Mouse (Mus musculus) thymus, postnatal 10 days (tissue): Measurements from ENCODE around the gene Slc29a3.

Source experiments
- DNase-seq, 2 experiments: peaks; one replicate each; pipeline ENCODE4 v3.0.0; 2021; ENCODE audit warnings: low spot score in 2 of 2

The Slc29a3 gene

GRCm38 (mm10) chr10:60752040-60753020 is at the start of gene Slc29a3:
TSS of gene Slc29a3 (minus strand) at chr10:60752794.
- peak; percentile 92 to 99 for DNase-seq

- DNase-seq, result no peak
Measured at GRCm38 (mm10) chr10:60801898-60802412, 49.4 kb upstream of the Slc29a3 start.

- DNase-seq, result no peak
Measured at GRCm38 (mm10) chr10:60801168-60801897, 48.7 kb upstream of the Slc29a3 start.

GRCm38 (mm10) chr10:60800295-60801167 is 47.9 kb upstream of the Slc29a3 start:
- DNase-seq, result no peak

- DNase-seq, result no peak
Measured at GRCm38 (mm10) chr10:60797682-60798422, 45.3 kb upstream of the Slc29a3 start.

- DNase-seq, result no peak
Measured at GRCm38 (mm10) chr10:60796474-60796873, 43.9 kb upstream of the Slc29a3 start.

GRCm38 (mm10) chr10:60796028-60796427 is 43.4 kb upstream of the Slc29a3 start:
- DNase-seq, result no peak

- no peak for DNase-seq
Measured at GRCm38 (mm10) chr10:60794792-60795191, 42.2 kb upstream of the Slc29a3 start.

- no peak for DNase-seq
Measured at GRCm38 (mm10) chr10:60794374-60794773, 41.8 kb upstream of the Slc29a3 start.

GRCm38 (mm10) chr10:60792841-60793240 is 40.2 kb upstream of the Slc29a3 start:
- no peak for DNase-seq

GRCm38 (mm10) chr10:60792365-60792764 is 39.8 kb upstream of the Slc29a3 start:
- DNase-seq, result no peak

- DNase-seq, result no peak
Measured at GRCm38 (mm10) chr10:60790912-60791311, 38.3 kb upstream of the Slc29a3 start.

GRCm38 (mm10) chr10:60787303-60788074 is 34.9 kb upstream of the Slc29a3 start:
- no peak for DNase-seq

- DNase-seq, result no peak
Measured at GRCm38 (mm10) chr10:60783608-60784007, 31.0 kb upstream of the Slc29a3 start.

GRCm38 (mm10) chr10:60779628-60780027 is 27.0 kb upstream of the Slc29a3 start:
- DNase-seq, result peak; percentile 30 to 75

GRCm38 (mm10) chr10:60778542-60778941 is 25.9 kb upstream of the Slc29a3 start:
- peak in 1 of 2 experiments; percentile 62 for DNase-seq

- no peak for DNase-seq
Measured at GRCm38 (mm10) chr10:60775473-60775872, 22.9 kb upstream of the Slc29a3 start.

- DNase-seq, result no peak
Measured at GRCm38 (mm10) chr10:60774616-60775015, 22.0 kb upstream of the Slc29a3 start.

- no peak for DNase-seq
Measured at GRCm38 (mm10) chr10:60770855-60771254, 18.3 kb upstream of the Slc29a3 start.

- DNase-seq, result no peak
Measured at GRCm38 (mm10) chr10:60768614-60769013, 16.0 kb upstream of the Slc29a3 start.
